Mouse (Mus musculus) urinary bladder, postnatal 25 days (tissue): ENCODE data around the gene Prdm16.

Experiments used
- DNase-seq: peaks from one replicate; pipeline ENCODE4 v3.0.0; 2022; ENCODE audit warnings: low spot score

The Prdm16 gene

GRCm38 (mm10) chr4:154639591-154640442 lies 3.1 kb upstream of the Prdm16 start:
- no peak for DNase-seq

- DNase-seq, result no peak
Measured at GRCm38 (mm10) chr4:154639126-154639525, 2.5 kb upstream of the Prdm16 start.

- DNase-seq, result no peak
Measured at GRCm38 (mm10) chr4:154638320-154638886, 1.7 kb upstream of the Prdm16 start.

GRCm38 (mm10) chr4:154637468-154638319 lies 1.0 kb upstream of the Prdm16 start:
- no peak for DNase-seq

- peak; percentile 30 for DNase-seq
Measured at GRCm38 (mm10) chr4:154636053-154636433, 630 bp downstream of the Prdm16 start.

GRCm38 (mm10) chr4:154635241-154636052 lies 1.2 kb downstream of the Prdm16 start:
- DNase-seq, result peak; percentile 41

GRCm38 (mm10) chr4:154634470-154635240 lies 2.0 kb downstream of the Prdm16 start:
- no peak for DNase-seq

- no peak for DNase-seq
Measured at GRCm38 (mm10) chr4:154634001-154634400, 2.7 kb downstream of the Prdm16 start.

- no peak for DNase-seq
Measured at GRCm38 (mm10) chr4:154632800-154633764, 3.6 kb downstream of the Prdm16 start.

GRCm38 (mm10) chr4:154630763-154631162 lies 5.9 kb downstream of the Prdm16 start:
- no peak for DNase-seq

GRCm38 (mm10) chr4:154627419-154628142 lies 9.1 kb downstream of the Prdm16 start:
- DNase-seq, result no peak

- no peak for DNase-seq
Measured at GRCm38 (mm10) chr4:154626282-154626681, 10.4 kb downstream of the Prdm16 start.

GRCm38 (mm10) chr4:154625710-154626109 lies 11.0 kb downstream of the Prdm16 start:
- no peak for DNase-seq

- DNase-seq, result no peak
Measured at GRCm38 (mm10) chr4:154623241-154623640, 13.4 kb downstream of the Prdm16 start.

- DNase-seq, result no peak
Measured at GRCm38 (mm10) chr4:154622521-154622920, 14.2 kb downstream of the Prdm16 start.

- DNase-seq, result no peak
Measured at GRCm38 (mm10) chr4:154611167-154611566, 25.5 kb downstream of the Prdm16 start.

- DNase-seq, result no peak
Measured at GRCm38 (mm10) chr4:154607724-154608123, 28.9 kb downstream of the Prdm16 start.

- no peak for DNase-seq
Measured at GRCm38 (mm10) chr4:154604442-154604830, 32.2 kb downstream of the Prdm16 start.
